7 mouse cellular contexts compared by ENCODE assay signal in the genomic region with DNA sequence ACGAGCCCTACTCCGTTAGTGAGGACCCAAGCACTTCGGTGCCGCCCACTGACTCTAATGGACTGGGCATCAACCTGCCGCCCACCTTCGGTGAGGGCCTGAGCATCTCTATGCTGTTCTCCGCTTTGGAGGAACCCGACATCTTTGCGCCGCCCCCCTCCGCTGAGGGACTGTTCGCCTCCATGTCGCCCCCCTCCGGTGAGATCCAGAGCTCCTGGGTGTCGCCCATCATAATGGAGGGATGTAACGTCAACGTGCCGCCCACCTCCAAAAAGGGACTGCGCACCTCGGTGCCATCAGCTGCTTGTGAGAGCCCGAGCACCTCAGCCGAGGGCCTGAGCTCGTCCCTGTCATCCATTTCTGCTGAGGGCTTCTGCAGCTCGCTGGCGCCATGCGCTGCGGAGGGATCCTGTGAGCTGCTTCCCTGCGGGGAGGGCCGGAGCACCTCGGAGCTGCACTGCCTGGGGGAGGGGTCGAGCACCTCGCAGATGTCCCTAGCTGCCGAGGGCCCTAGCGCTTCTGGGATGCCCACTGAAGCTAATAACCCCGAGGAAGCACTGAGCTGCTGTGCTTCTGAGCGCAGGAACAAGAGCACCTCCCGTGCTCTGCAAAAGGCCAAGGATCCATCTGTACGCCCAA. TPM values are rescaled to one million over a fixed set of nuclear protein-coding genes. Genes with fewer than 3 reads are reported as not detected.
A peak's percentile ranks its signal among the peaks of the same experiment; 100 is the strongest.
DNase-seq lines count a peak whose midpoint lies in the region; ATAC-seq and TF ChIP-seq lines count a peak whose summit lies in the region.

No protein-coding gene starts in this region.

- peaks cover 40% of the 10 kb centered on the region for H3K27me3 ChIP-seq in embryonic facial prominence, embryonic 13.5 days
- H3K27me3 ChIP-seq in heart, adult 2 months (ENCODE audit: control insufficient read depth, insufficient read depth, low read length): no peaks in the 10 kb centered on the region
- no peaks in the 10 kb centered on the region for H3K27me3 ChIP-seq in kidney, adult 2 months (replicated peaks; ENCODE audit: control insufficient read depth, insufficient read depth, low read length)
- peaks cover 13% of the 10 kb centered on the region for H3K27me3 ChIP-seq in limb, embryonic 11.5 days (ENCODE audit: control insufficient read depth, insufficient read depth, low read length)
- peaks cover 69% of the 10 kb centered on the region for H3K27me3 ChIP-seq in midbrain, embryonic 12.5 days

- peaks cover 4% of the 10 kb centered on the region; the same call in 1 of the 2 replicates for H3K36me3 ChIP-seq in embryonic facial prominence, embryonic 13.5 days
- H3K36me3 ChIP-seq in heart, adult 2 months (ENCODE audit: control insufficient read depth, insufficient read depth, low read length): no peaks in the 10 kb centered on the region
- no peaks in the 10 kb centered on the region for H3K36me3 ChIP-seq in kidney, adult 2 months (ENCODE audit: control insufficient read depth, insufficient read depth, low read length)
- no peaks in the 10 kb centered on the region for H3K36me3 ChIP-seq in limb, embryonic 11.5 days (ENCODE audit: control insufficient read depth, insufficient read depth, low read length)
- 0 out of 2 replicates have a peak, but pooled peaks cover 4% of the 10 kb centered on the region for H3K36me3 ChIP-seq in midbrain, embryonic 12.5 days

- peak; percentile 77 for ATAC-seq in embryonic facial prominence, embryonic 13.5 days (ENCODE audit: insufficient number of reproducible peaks, insufficient read depth, low FRiP score, low TSS enrichment, low read depth)
- peak; percentile 84 for ATAC-seq in limb, embryonic 11.5 days (ENCODE audit: insufficient number of reproducible peaks, low FRiP score, low TSS enrichment, low read depth)
- ATAC-seq in midbrain, embryonic 12.5 days (ENCODE audit: low FRiP score, low read depth): peak; percentile 90

- TF ChIP-seq CTCF in heart, adult 2 months (IDR thresholded peaks at IDR 0.05): peak; percentile 68
- TF ChIP-seq CTCF in kidney, adult 2 months (conservative IDR thresholded peaks at IDR 0.05; ENCODE audit: insufficient read depth, insufficient read length, low read depth, low read length): peak; percentile 41; the same call in 1 of the 2 replicates

- intact Hi-C loops in heart, adult 2 months (cut with DNase I): no loop called here

- 0 out of 2 replicates have a peak, but pooled peaks cover 6% of the 10 kb centered on the region for H3K4me1 ChIP-seq in embryonic facial prominence, embryonic 13.5 days
- H3K4me1 ChIP-seq in heart, adult 2 months (ENCODE audit: control insufficient read depth, insufficient read depth, low read length): no peaks in the 10 kb centered on the region
- H3K4me1 ChIP-seq in kidney, adult 2 months (ENCODE audit: control insufficient read depth, insufficient read depth, low read length): 0 out of 2 replicates have a peak, but pooled peaks cover 3% of the 10 kb centered on the region
- no peaks in the 10 kb centered on the region for H3K4me1 ChIP-seq in limb, embryonic 11.5 days (ENCODE audit: control insufficient read depth, insufficient read depth, low read length)
- no peaks in the 10 kb centered on the region for H3K4me1 ChIP-seq in midbrain, embryonic 12.5 days

- peak overlapping the region; percentile 63 for H3K4me3 ChIP-seq in embryonic facial prominence, embryonic 13.5 days
- peak overlapping the region; percentile 58 for H3K4me3 ChIP-seq in heart, adult 2 months
- peak overlapping the region; percentile 100 for H3K4me3 ChIP-seq in kidney, adult 2 months (ENCODE audit: insufficient read depth, low read depth, low read length)
- peak overlapping the region; percentile 54 for H3K4me3 ChIP-seq in limb, embryonic 11.5 days (ENCODE audit: low read depth, low read length)
- H3K4me3 ChIP-seq in midbrain, embryonic 12.5 days: peak overlapping the region; percentile 60

- H3K4me2 ChIP-seq in embryonic facial prominence, embryonic 13.5 days: peak overlapping the region; percentile 67
- H3K4me2 ChIP-seq in limb, embryonic 11.5 days (ENCODE audit: low read depth, severe bottlenecking): peak overlapping the region; percentile 84
- peak overlapping the region; percentile 65 for H3K4me2 ChIP-seq in midbrain, embryonic 12.5 days (replicated peaks)

- H3K79me2 ChIP-seq in heart, adult 2 months (replicated peaks; ENCODE audit: control insufficient read depth, insufficient read depth, low read length): no peaks in the 10 kb centered on the region

- TF ChIP-seq EP300 in heart, adult 2 months (IDR thresholded peaks at IDR 0.05; ENCODE audit: insufficient read depth, low read depth, low read length): no peak

- DNase-seq in adrenal gland, postnatal 4 days (ENCODE audit: low spot score in 2 of 2): peak; percentile 28
- peak; percentile 71 to 79 for DNase-seq in heart, adult 2 months
- peak; percentile 54 for DNase-seq in kidney, adult 2 months
- peak; percentile 78 for DNase-seq in limb, embryonic 11.5 days (ENCODE audit: low spot score)
- peak; percentile 39 for DNase-seq in spleen, adult 12 weeks (ENCODE audit: low spot score)

- WGBS in embryonic facial prominence, embryonic 13.5 days: 27% methylated on average over 38 of the region's 38 CpGs
- 22% methylated on average over 38 of the region's 38 CpGs for WGBS in heart, adult 2 months
- 7% methylated on average over 35 of the region's 38 CpGs for WGBS in kidney, adult 2 months
- WGBS in limb, embryonic 11.5 days: 16% methylated on average over 38 of the region's 38 CpGs
- WGBS in midbrain, embryonic 12.5 days: 23% methylated on average over 36 of the region's 38 CpGs

- no peak overlapping the region for H3K27ac ChIP-seq in embryonic facial prominence, embryonic 13.5 days
- no peak overlapping the region; the same call in 1 of the 2 replicates for H3K27ac ChIP-seq in heart, adult 2 months
- H3K27ac ChIP-seq in kidney, adult 2 months (ENCODE audit: insufficient read depth, low read depth, low read length): no peak overlapping the region
- no peak overlapping the region for H3K27ac ChIP-seq in limb, embryonic 11.5 days (replicated peaks; ENCODE audit: low read depth, low read length)
- H3K27ac ChIP-seq in midbrain, embryonic 12.5 days (replicated peaks): peak overlapping the region; percentile 74

- H3K9me3 ChIP-seq in embryonic facial prominence, embryonic 13.5 days: no peaks in the 10 kb centered on the region
- no peaks in the 10 kb centered on the region for H3K9me3 ChIP-seq in limb, embryonic 11.5 days (ENCODE audit: control insufficient read depth, low read length)
- no peaks in the 10 kb centered on the region for H3K9me3 ChIP-seq in midbrain, embryonic 12.5 days

- peak overlapping the region; percentile 80 for H3K9ac ChIP-seq in embryonic facial prominence, embryonic 13.5 days
- peak overlapping the region; percentile 77 for H3K9ac ChIP-seq in heart, adult 2 months (ENCODE audit: low read depth, low read length)
- no peak overlapping the region for H3K9ac ChIP-seq in limb, embryonic 11.5 days (ENCODE audit: low read length)
- peak overlapping the region; percentile 76 for H3K9ac ChIP-seq in midbrain, embryonic 12.5 days (replicated peaks)

- no peak for TF ChIP-seq POLR2A in heart, adult 2 months (IDR thresholded peaks at IDR 0.05; ENCODE audit: insufficient read depth, low read depth, low read length)
- no peak for TF ChIP-seq POLR2A in kidney, adult 2 months (IDR thresholded peaks at IDR 0.05; ENCODE audit: low read depth, low read length)

RNA-seq across cellular contexts. Expression of a gene that starts 1.2 kb away (rescaled TPM):
- 10 to 100 TPM; 17.7 to 21.9 TPM for total RNA-seq in adrenal gland, postnatal 4 days (2021)
- polyA plus RNA-seq in embryonic facial prominence, embryonic 13.5 days (2015; fragmentation: Nextera tagmentation; extraction: Ambion mirVana): 31.5 and 31.9 TPM in 2 replicates
- 1 to 10 TPM; 3.5 to 5.0 TPM for total RNA-seq in heart, adult 2 months (2021)
- polyA plus RNA-seq in heart, adult 2 months (2012; rRNA removed): 3.6 and 3.9 TPM in 2 replicates
- 3.6 and 4.8 TPM in 2 replicates for polyA plus RNA-seq in kidney, adult 2 months (2012; rRNA removed)
- 14.9 and 17.2 TPM in 2 replicates for polyA plus RNA-seq in limb, embryonic 11.5 days (2014; fragmentation: Nextera tagmentation; extraction: Ambion mirVana)
- 85.1 and 86.7 TPM in 2 replicates for polyA plus RNA-seq in midbrain, embryonic 12.5 days (2016; fragmentation: Nextera tagmentation; extraction: Ambion mirVana)

RNA-seq across cellular contexts. Expression of a gene that starts 41.8 kb away (rescaled TPM):
- 10 to 100 TPM; 19.1 to 22.8 TPM for total RNA-seq in adrenal gland, postnatal 4 days (2021)
- 70.2 and 70.8 TPM in 2 replicates for polyA plus RNA-seq in embryonic facial prominence, embryonic 13.5 days (2015; fragmentation: Nextera tagmentation; extraction: Ambion mirVana)
- total RNA-seq in heart, adult 2 months (2021): 1 to 10 TPM; 6.3 to 8.6 TPM
- 3.3 and 7.4 TPM in 2 replicates for polyA plus RNA-seq in heart, adult 2 months (2012; rRNA removed)
- polyA plus RNA-seq in kidney, adult 2 months (2012; rRNA removed): 10.6 and 13.8 TPM in 2 replicates
- polyA plus RNA-seq in limb, embryonic 11.5 days (2014; fragmentation: Nextera tagmentation; extraction: Ambion mirVana): 81.3 and 83.9 TPM in 2 replicates
- polyA plus RNA-seq in midbrain, embryonic 12.5 days (2016; fragmentation: Nextera tagmentation; extraction: Ambion mirVana): 54.5 and 55.2 TPM in 2 replicates

Comparison
In these comparisons a context has a peak if more than half of its experiments do, and no peak if none do; other contexts are left out.
1. DNase-seq: peak in every context shown above with its lines; median percentile 78 in limb, embryonic 11.5 days; 75 in heart, adult 2 months; 54 in kidney, adult 2 months; 39 in spleen, adult 12 weeks; 28 in adrenal gland, postnatal 4 days.